Mouse (Mus musculus) forebrain, embryonic 10.5 days (tissue): ENCODE data around the gene Chrna1. TPM values are rescaled to one million over a fixed set of nuclear protein-coding genes. Genes with fewer than 3 reads are reported as not detected.

Source experiments
- DNase-seq: peaks from one replicate; pipeline ENCODE4 v3.0.0-alpha.2; 2017; ENCODE audit warnings: low spot score; ENCODE audit errors: extremely low spot score
- H3K27ac ChIP-seq: fragments of 300-500 bp; sonication (generic); 2 replicates; pipeline ENCODE4 v1.5.1; 2016; ENCODE audit warnings: mild to moderate bottlenecking
- H3K27me3 ChIP-seq: fragments of 300-500 bp; sonication (generic); 2 replicates; pipeline ENCODE4 v1.6.1; 2016; ENCODE audit warnings: mild to moderate bottlenecking; ENCODE audit not compliant: poor library complexity, severe bottlenecking
- H3K36me3 ChIP-seq: fragments of 300-500 bp; sonication (generic); replicated peaks from 2 replicates; pipeline ENCODE4 v1.6.1; 2016; ENCODE audit warnings: mild to moderate bottlenecking, moderate library complexity
- H3K4me1 ChIP-seq: fragments of 300-500 bp; sonication (generic); 2 replicates; pipeline ENCODE4 v1.6.1; 2016
- H3K4me3 ChIP-seq: fragments of 300-500 bp; sonication (generic); 2 replicates; pipeline ENCODE4 v1.5.1; 2016; ENCODE audit warnings: mild to moderate bottlenecking, moderate library complexity
- H3K9me3 ChIP-seq: fragments of 300-500 bp; sonication (generic); 2 replicates; pipeline ENCODE4 v1.6.1; 2016; ENCODE audit warnings: mild to moderate bottlenecking, moderate library complexity
- WGBS: fragments of 180-500 bp; shearing (Covaris S2); methylation state at CpG from one replicate; pipeline ENCODE4 v1.1.7; 2016; 5-methylcytosine and 5-hydroxymethylcytosine counted together
- polyA plus RNA-seq: library from polyadenylated mRNA; unstranded; fragments of >200 nt; fragmentation: Nextera tagmentation; extraction: Ambion mirVana; gene quantifications from 2 replicates; pipeline ENCODE4 v1.2.1, GENCODE M21; 2016

Chrna1 gene
- polyA plus RNA-seq, 1 experiment from 2014 or later: 0.76 TPM

GRCm38 (mm10) chr2:73586392-73587108, 6.4 kb upstream of the Chrna1 start:
- no peak overlapping the region for H3K27ac ChIP-seq
- H3K4me3 ChIP-seq: no peak overlapping the region
- H3K9me3 ChIP-seq: no peaks in the 10 kb centered on the region
- WGBS: 61% methylated on average over 10 of the region's 10 CpGs
- H3K27me3 ChIP-seq: peaks cover 35% of the 10 kb centered on the region
- DNase-seq: no peak
- H3K4me1 ChIP-seq: peaks cover 39% of the 10 kb centered on the region
- no peaks in the 10 kb centered on the region for H3K36me3 ChIP-seq

- Histone ChIP-seq H3K27ac (peak overlapping the region; percentile 35; the same call in 1 of the 2 replicates), H3K36me3 (no peaks in the 10 kb centered on the region), H3K4me1 (peaks cover 34% of the 10 kb centered on the region), H3K4me3 (peak overlapping the region; percentile 52), H3K27me3 (peaks cover 26% of the 10 kb centered on the region), H3K9me3 (no peaks in the 10 kb centered on the region)
- WGBS: 20% methylated on average over 12 of the region's 12 CpGs
- DNase-seq: no peak
Observed at GRCm38 (mm10) chr2:73585347-73585831, 5.3 kb upstream of the Chrna1 start.

- Histone ChIP-seq H3K4me1 (peaks cover 28% of the 10 kb centered on the region), H3K4me3 (peak overlapping the region; percentile 52), H3K9me3 (no peaks in the 10 kb centered on the region), H3K27me3 (peaks cover 26% of the 10 kb centered on the region), H3K27ac (0 out of 2 replicates have a peak overlapping the region, but pooled peaks have one; percentile 35), H3K36me3 (no peaks in the 10 kb centered on the region)
- 4% methylated on average over 16 of the region's 18 CpGs for WGBS
- peak; percentile 84 for DNase-seq
Observed at GRCm38 (mm10) chr2:73584645-73585346, 4.7 kb upstream of the Chrna1 start.

GRCm38 (mm10) chr2:73580720-73581119, 582 bp upstream of the Chrna1 start:
- Histone ChIP-seq H3K4me1 (peaks cover 16% of the 10 kb centered on the region), H3K27me3 (peaks cover 12% of the 10 kb centered on the region), H3K4me3 (no peak overlapping the region), H3K27ac (no peak overlapping the region), H3K9me3 (no peaks in the 10 kb centered on the region), H3K36me3 (no peaks in the 10 kb centered on the region)
- WGBS: 93% methylated on average over 5 of the region's 5 CpGs
- no peak for DNase-seq

- 65% methylated on average over 5 of the region's 5 CpGs for WGBS
- Histone ChIP-seq H3K9me3 (no peaks in the 10 kb centered on the region), H3K4me1 (peaks cover 2% of the 10 kb centered on the region; the same call in 1 of the 2 replicates)
Observed at GRCm38 (mm10) chr2:73579168-73579567, 970 bp downstream of the Chrna1 start.

GRCm38 (mm10) chr2:73574418-73574817, 5.7 kb downstream of the Chrna1 start:
- Histone ChIP-seq H3K4me3 (no peak overlapping the region), H3K36me3 (no peaks in the 10 kb centered on the region), H3K4me1 (peaks cover 15% of the 10 kb centered on the region), H3K27ac (no peak overlapping the region), H3K9me3 (no peaks in the 10 kb centered on the region), H3K27me3 (no peaks in the 10 kb centered on the region)
- 84% methylated on average over 6 of the region's 6 CpGs for WGBS
- DNase-seq: no peak

More at GRCm38 (mm10) chr2:73579168-73579567, 970 bp downstream of the Chrna1 start:
- H3K27ac ChIP-seq: no peak overlapping the region
- no peak for DNase-seq
- H3K4me3 ChIP-seq: no peak overlapping the region
- 0 out of 2 replicates have a peak, but pooled peaks cover 5% of the 10 kb centered on the region for H3K27me3 ChIP-seq
- no peaks in the 10 kb centered on the region for H3K36me3 ChIP-seq

GRCm38 (mm10) chr2:73573556-73573955, 6.6 kb downstream of the Chrna1 start:
- 80% methylated on average over 4 of the region's 4 CpGs for WGBS
- no peaks in the 10 kb centered on the region for H3K27me3 ChIP-seq
- H3K27ac ChIP-seq: 0 out of 2 replicates have a peak overlapping the region, but pooled peaks have one; percentile 81
- peaks cover 15% of the 10 kb centered on the region for H3K4me1 ChIP-seq
- H3K9me3 ChIP-seq: no peaks in the 10 kb centered on the region
- H3K4me3 ChIP-seq: no peak overlapping the region
- no peak for DNase-seq
- H3K36me3 ChIP-seq: no peaks in the 10 kb centered on the region

- H3K4me1 ChIP-seq: peaks cover 15% of the 10 kb centered on the region
- H3K4me3 ChIP-seq: peak overlapping the region; percentile 47
- peak overlapping the region; percentile 81 for H3K27ac ChIP-seq
- peak; percentile 83 for DNase-seq
- H3K9me3 ChIP-seq: no peaks in the 10 kb centered on the region
- H3K36me3 ChIP-seq: no peaks in the 10 kb centered on the region
- H3K27me3 ChIP-seq: peaks cover 4% of the 10 kb centered on the region; the same call in 1 of the 2 replicates
- WGBS: 31% methylated on average over 23 of the region's 23 CpGs
Observed at GRCm38 (mm10) chr2:73572539-73573372, 7.4 kb downstream of the Chrna1 start.

GRCm38 (mm10) chr2:73571901-73572300, 8.2 kb downstream of the Chrna1 start:
- H3K9me3 ChIP-seq: no peaks in the 10 kb centered on the region
- H3K27me3 ChIP-seq: peaks cover 4% of the 10 kb centered on the region; the same call in 1 of the 2 replicates
- peaks cover 15% of the 10 kb centered on the region for H3K4me1 ChIP-seq
- peak overlapping the region; percentile 81; the same call in 1 of the 2 replicates for H3K27ac ChIP-seq
- no peak for DNase-seq
- no peaks in the 10 kb centered on the region for H3K36me3 ChIP-seq
- WGBS: 64% methylated on average over 6 of the region's 6 CpGs
- H3K4me3 ChIP-seq: no peak overlapping the region

- H3K36me3 ChIP-seq: no peaks in the 10 kb centered on the region
- peaks cover 4% of the 10 kb centered on the region; the same call in 1 of the 2 replicates for H3K27me3 ChIP-seq
- no peak overlapping the region for H3K4me3 ChIP-seq
- peak overlapping the region; percentile 81; the same call in 1 of the 2 replicates for H3K27ac ChIP-seq
- no peak for DNase-seq
- no peaks in the 10 kb centered on the region for H3K9me3 ChIP-seq
- peaks cover 15% of the 10 kb centered on the region for H3K4me1 ChIP-seq
- 94% methylated on average over 9 of the region's 9 CpGs for WGBS
Observed at GRCm38 (mm10) chr2:73571304-73571703, 8.8 kb downstream of the Chrna1 start.

GRCm38 (mm10) chr2:73566989-73567605, 13.0 kb downstream of the Chrna1 start:
- peak; percentile 42 for DNase-seq
- no peaks in the 10 kb centered on the region for H3K36me3 ChIP-seq
- peak overlapping the region; percentile 23 for H3K4me3 ChIP-seq

GRCm38 (mm10) chr2:73566162-73566561, 14.0 kb downstream of the Chrna1 start:
- Histone ChIP-seq H3K4me1 (peaks cover 14% of the 10 kb centered on the region), H3K36me3 (no peaks in the 10 kb centered on the region), H3K27me3 (peaks cover 5% of the 10 kb centered on the region; the same call in 1 of the 2 replicates), H3K9me3 (no peaks in the 10 kb centered on the region), H3K4me3 (no peak overlapping the region), H3K27ac (no peak overlapping the region)
- WGBS: 20% methylated on average over 7 of the region's 7 CpGs
- DNase-seq: no peak

More at GRCm38 (mm10) chr2:73566989-73567605, 13.0 kb downstream of the Chrna1 start:
- no peak overlapping the region for H3K27ac ChIP-seq
- no peaks in the 10 kb centered on the region for H3K9me3 ChIP-seq
- H3K4me1 ChIP-seq: peaks cover 11% of the 10 kb centered on the region
- 34% methylated on average over 8 of the region's 8 CpGs for WGBS
- H3K27me3 ChIP-seq: peaks cover 4% of the 10 kb centered on the region; the same call in 1 of the 2 replicates
